Mouse (Mus musculus): ENCODE measurements at regions not wholly inside any gene's neighbourhood (a gene's known extent, or its start where the extent isn't known, plus 50 kb on each side); places are given as distances from the start of the nearest gene placed in this dataset.

DNA sequence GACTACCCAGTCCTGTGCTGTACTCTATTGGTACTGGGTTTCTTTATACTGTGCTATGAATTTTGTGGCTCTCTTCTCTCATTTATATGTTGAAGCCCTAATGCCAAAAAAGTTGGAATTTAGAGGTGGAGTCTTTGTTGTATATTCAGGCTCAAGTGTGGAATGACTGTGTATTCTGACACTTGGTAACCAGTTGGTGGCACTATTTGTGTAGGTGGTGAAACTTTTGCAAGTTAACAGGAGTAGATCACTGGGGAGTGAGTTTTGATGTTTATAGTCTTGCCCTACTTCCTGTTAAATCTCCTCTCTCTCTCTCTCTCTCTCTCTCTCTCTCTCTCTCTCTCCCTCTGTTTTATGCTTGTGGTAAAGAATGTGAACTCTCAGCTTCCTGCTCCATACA is 218.3 kb upstream of the Adgrb3 start:
- H3K27ac ChIP-seq (ENCODE audit: insufficient read depth, low read depth) = no peak overlapping the region
- H3K4me3 ChIP-seq (replicated peaks in 1 of 3; ENCODE audit: low read depth in 2 of 3, low read length in 2 of 3, poor library complexity in 1 of 3) = no peak overlapping the region
- no peaks in the 10 kb centered on the region for H3K36me3 ChIP-seq (replicated peaks in 1 of 2; ENCODE audit: control insufficient read depth in 1 of 2, insufficient read depth in 1 of 2, low read length in 1 of 2)
- TF ChIP-seq MAZ (IDR thresholded peaks at IDR 0.05; ENCODE audit: low read depth, low read length) = no peak
- peak; percentile 82 for TF ChIP-seq RAD21 (IDR thresholded peaks at IDR 0.05; ENCODE audit: low read depth, low read length)
- no peak for TF ChIP-seq UBTF (IDR thresholded peaks at IDR 0.05; ENCODE audit: low read depth, low read length)
- TF ChIP-seq CTCF (conservative IDR thresholded peaks at IDR 0.05 in 1 of 2, IDR thresholded peaks at IDR 0.05 in 1 of 2; ENCODE audit: low read depth in 2 of 2, low read length in 2 of 2) = peak in 1 of 2 experiments; percentile 64; a peak in 2 of 4 replicates
- TF ChIP-seq SMC3 (IDR thresholded peaks at IDR 0.05; ENCODE audit: low read depth, low read length) = peak; percentile 64
- TF ChIP-seq ZC3H11A (IDR thresholded peaks at IDR 0.05; ENCODE audit: low read depth, low read length) = peak; percentile 25; the same call in 1 of the 2 replicates
- TF ChIP-seq BHLHE40 (IDR thresholded peaks at IDR 0.05; ENCODE audit: low read depth, low read length) = no peak
- peak; percentile 32; the same call in 1 of the 2 replicates for TF ChIP-seq ELF1 (IDR thresholded peaks at IDR 0.05; ENCODE audit: low read depth, low read length)
- TF ChIP-seq E2F4 (IDR thresholded peaks at IDR 0.05; ENCODE audit: insufficient replicate concordance, low read depth, low read length) = no peak
- no peak for TF ChIP-seq MAX (IDR thresholded peaks at IDR 0.05; ENCODE audit: low read length)
- no peak for TF ChIP-seq PAX5 (IDR thresholded peaks at IDR 0.05; ENCODE audit: low read length)
- no peak for TF ChIP-seq MYC (IDR thresholded peaks at IDR 0.05; ENCODE audit: low read depth, low read length)
- no peaks in the 10 kb centered on the region for H3K79me2 ChIP-seq (replicated peaks; ENCODE audit: control insufficient read depth, extremely low read depth, insufficient read depth, poor library complexity, severe bottlenecking)
- peaks cover 0 to 13% of the 10 kb centered on the region in 2 experiments; a peak in 2 of 4 replicates for H3K4me1 ChIP-seq (ENCODE audit: control insufficient read depth in 1 of 2, insufficient read depth in 2 of 2)
- peak; percentile 30 for DNase-seq (ENCODE audit: extremely low read depth)
- H3K4me2 ChIP-seq (ENCODE audit: insufficient read depth, low read depth, poor library complexity, severe bottlenecking) = no peak overlapping the region
- H3K9me3 ChIP-seq (replicated peaks; ENCODE audit: low read length) = no peaks in the 10 kb centered on the region
- no peaks in the 10 kb centered on the region for H3K27me3 ChIP-seq (replicated peaks)
- in situ Hi-C loops (cut with MboI; ENCODE audit: low pct_ligation_motif_present, low pct_unique_long_range_greater_than_20kb, low sequenced_read_pairs) (loop anchor here (25.0 kb wide), 1 partner anchor 639 kb away; the partner anchor contains the start of gene 4931408C20Rik), dilution Hi-C loops (cut with MboI; ENCODE audit: extremely low pct_ligation_motif_present, extremely low pct_unique_long_range_greater_than_20kb, low sequenced_read_pairs) (no loop called here)
- H3K9ac ChIP-seq (ENCODE audit: insufficient read depth, low read depth) = no peak overlapping the region

All from CH12.LX (cell line).